Mouse (Mus musculus) myocyte (in vitro differentiated cells): ENCODE data around the gene Sertad3. TPM values are rescaled to one million over a fixed set of nuclear protein-coding genes. Genes with fewer than 3 reads are reported as not detected.
"Not testable (repeated sequence)": the region's sequence is repeated elsewhere in the genome, so short reads cannot be mapped to it uniquely, and the experiment has no call there.

ENCODE experiments used
- H3K27me3 ChIP-seq: one replicate; pipeline ENCODE4 v1.6.1; 2011; ENCODE audit not compliant: control insufficient read depth, insufficient read depth, insufficient read length
- H3K36me3 ChIP-seq: one replicate; pipeline ENCODE4 v1.6.1; 2011; ENCODE audit not compliant: control insufficient read depth, insufficient read depth
- H3K4me2 ChIP-seq: one replicate; pipeline ENCODE4 v1.6.1; 2011; ENCODE audit warnings: low read depth, control low read depth
- H3K4me3 ChIP-seq: one replicate; pipeline ENCODE4 v1.5.1; 2011; ENCODE audit warnings: mild to moderate bottlenecking, control low read depth, moderate library complexity
- H3K79me2 ChIP-seq: one replicate; pipeline ENCODE4 v1.6.1; 2011; ENCODE audit not compliant: control insufficient read depth, insufficient read depth
- H3ac ChIP-seq: one replicate; pipeline ENCODE4 v1.6.1; 2011; ENCODE audit not compliant: control insufficient read depth, insufficient read length
- CEBPB ChIP-seq: IDR thresholded peaks from 2 replicates; pipeline ENCODE4 v1.6.1; 2011; ENCODE audit warnings: mild to moderate bottlenecking, moderate library complexity; ENCODE audit not compliant: poor library complexity, insufficient read depth, severe bottlenecking
- E2F4 ChIP-seq: IDR thresholded peaks from one replicate; pipeline ENCODE4 v1.6.1; 2011; ENCODE audit warnings: mild to moderate bottlenecking, control low read depth, moderate library complexity; ENCODE audit not compliant: insufficient read depth
- MAX ChIP-seq: IDR thresholded peaks from one replicate; pipeline ENCODE4 v1.6.1; 2011; ENCODE audit warnings: low read depth, mild to moderate bottlenecking, control low read depth
- MYOD1 ChIP-seq, 3 experiments: IDR thresholded peaks; one replicate each; pipeline ENCODE4 v1.6.1; 2011; ENCODE audit warnings: control low read depth in 2 of 3, low read depth in 2 of 3, mild to moderate bottlenecking in 2 of 3, moderate library complexity in 1 of 3; ENCODE audit not compliant: insufficient read length in 2 of 3, control insufficient read depth in 1 of 3
- MYOG ChIP-seq, 3 experiments: IDR thresholded peaks; one replicate each; pipeline ENCODE4 v1.6.1; 2011; ENCODE audit warnings: control low read depth in 2 of 3, low read depth in 2 of 3, mild to moderate bottlenecking in 2 of 3; ENCODE audit not compliant: insufficient read length in 2 of 3, control insufficient read depth in 1 of 3, insufficient read depth in 1 of 3
- POLR2A ChIP-seq: IDR thresholded peaks from one replicate; pipeline ENCODE4 v1.6.1; 2011; ENCODE audit warnings: low read depth, mild to moderate bottlenecking, control low read depth, moderate library complexity; ENCODE audit not compliant: insufficient read length
- POLR2AphosphoS2 ChIP-seq: IDR thresholded peaks from one replicate; pipeline ENCODE4 v1.6.1; 2011; ENCODE audit warnings: low read depth, control low read depth; ENCODE audit not compliant: insufficient read length
- REST ChIP-seq: IDR thresholded peaks from one replicate; pipeline ENCODE4 v1.6.1; 2011; ENCODE audit warnings: mild to moderate bottlenecking, control low read depth, moderate library complexity; ENCODE audit not compliant: insufficient read depth, insufficient read length
- SRF ChIP-seq: IDR thresholded peaks from one replicate; pipeline ENCODE4 v1.6.1; 2011; ENCODE audit warnings: low read depth; ENCODE audit not compliant: control insufficient read depth, insufficient read length
- TCF12 ChIP-seq: IDR thresholded peaks from one replicate; pipeline ENCODE4 v1.6.1; 2011; ENCODE audit warnings: mild to moderate bottlenecking, control low read depth; ENCODE audit not compliant: poor library complexity, insufficient read depth, severe bottlenecking
- TCF3 ChIP-seq: IDR thresholded peaks from one replicate; pipeline ENCODE4 v1.6.1; 2011; ENCODE audit warnings: low read depth, control low read depth; ENCODE audit not compliant: insufficient read length
- USF1 ChIP-seq: IDR thresholded peaks from one replicate; pipeline ENCODE4 v1.6.1; 2011; ENCODE audit warnings: low read depth, mild to moderate bottlenecking, control low read depth, moderate library complexity
- polyA plus RNA-seq: library from polyadenylated mRNA; unstranded; fragments of >200 nt; fragmentation: generic; extraction: Trizol; gene quantifications from one replicate; pipeline ENCODE4 v1.2.1, GENCODE M21; 2012; ENCODE audit warnings: missing spikeins

The Sertad3 gene
- polyA plus RNA-seq, 1 experiment, result 15.5 TPM

DNA sequence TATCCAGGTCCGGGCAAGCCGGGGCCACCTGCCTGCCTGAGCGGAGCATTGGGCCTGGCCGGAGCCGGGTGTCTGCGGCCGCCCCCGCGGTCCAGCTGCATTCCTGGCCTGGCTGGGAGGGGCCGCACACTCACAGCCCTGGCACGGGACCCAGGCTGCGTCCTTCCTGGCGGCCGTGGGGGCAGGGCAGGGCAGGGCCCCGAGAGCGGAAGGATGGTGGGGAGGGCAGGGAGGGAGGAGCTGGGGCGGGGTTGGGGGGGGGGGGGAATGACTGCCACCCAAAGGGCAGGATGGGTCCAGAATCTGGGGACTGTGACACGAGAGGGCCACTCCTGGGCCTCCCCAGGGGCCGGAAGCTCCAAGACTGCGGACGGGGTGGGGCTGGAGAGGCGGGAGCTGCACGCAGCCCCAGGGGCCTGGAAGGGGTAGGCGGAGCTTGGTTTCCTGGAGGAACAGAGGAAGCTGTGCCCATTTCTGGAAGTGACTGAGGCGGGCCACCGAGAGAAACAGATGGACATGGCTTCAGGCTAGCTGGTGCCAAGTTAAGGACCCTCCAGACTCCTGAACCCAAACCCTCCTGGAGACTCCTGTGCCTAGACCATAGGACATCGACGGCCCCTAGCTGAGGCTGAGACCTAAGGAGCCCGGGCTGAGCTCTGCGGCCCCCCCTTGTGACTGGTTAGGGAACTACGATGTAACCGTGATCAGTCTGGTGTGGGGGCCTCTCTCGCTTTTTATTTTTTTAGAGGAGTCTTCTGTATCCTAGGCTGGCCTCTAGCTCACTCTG, 17.2 kb downstream of the Sertad3 start:
- Histone ChIP-seq H3ac (no peak overlapping the region), H3K4me3 (peak overlapping the region; percentile 18), H3K79me2 (peaks cover 24% of the 10 kb centered on the region), H3K4me2 (peak overlapping the region; percentile 99), H3K36me3 (no peaks in the 10 kb centered on the region), H3K27me3 (no peaks in the 10 kb centered on the region)
- TF ChIP-seq USF1 (no peak), MYOD1 (IDR thresholded peaks at IDR 0.05; ENCODE audit: control insufficient read depth in 1 of 3, insufficient read length in 2 of 3, low read depth in 2 of 3) (peak in 2 of 3 experiments; percentile 79 to 91), MYOG (IDR thresholded peaks at IDR 0.05; ENCODE audit: control insufficient read depth in 1 of 3, insufficient read depth in 1 of 3, insufficient read length in 2 of 3, low read depth in 2 of 3) (peak; percentile 7 to 94 (median 93)), CEBPB (no peak), TCF12 (no peak), REST (no peak), POLR2AphosphoS2 (peak; percentile 61), POLR2A (peak; percentile 43), SRF (peak; percentile 100), E2F4 (no peak), TCF3 (peak; percentile 38), MAX (no peak)

DNA sequence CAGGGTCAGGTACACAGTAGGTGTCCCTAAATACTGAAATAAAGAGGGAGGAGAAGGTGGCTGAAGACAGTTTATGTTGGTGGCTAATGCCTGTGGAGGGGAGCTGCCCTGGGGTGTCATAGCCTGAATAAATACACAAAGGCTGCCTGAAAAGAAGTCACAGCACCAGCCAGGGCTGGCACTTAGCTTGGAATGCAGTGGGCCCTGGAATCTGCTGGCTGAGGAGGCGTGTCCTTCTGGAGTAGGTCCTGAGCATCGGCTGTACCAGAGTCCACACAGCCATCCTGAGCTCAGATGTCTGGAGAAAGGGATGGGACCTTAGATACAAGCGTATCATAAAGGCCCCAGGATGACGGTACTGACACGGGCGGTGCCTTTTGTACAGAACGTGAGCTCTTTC, 18.3 kb downstream of the Sertad3 start:
- Histone ChIP-seq H3K27me3 (no peaks in the 10 kb centered on the region), H3K36me3 (no peaks in the 10 kb centered on the region), H3ac (no peak overlapping the region), H3K79me2 (peaks cover 24% of the 10 kb centered on the region), H3K4me3 (no peak overlapping the region), H3K4me2 (peak overlapping the region; percentile 64)
- TF ChIP-seq MYOD1 (IDR thresholded peaks at IDR 0.05; ENCODE audit: control insufficient read depth in 1 of 3, insufficient read length in 2 of 3, low read depth in 2 of 3) (no peak), REST (no peak), USF1 (no peak), TCF3 (no peak), E2F4 (no peak), SRF (no peak), MYOG (IDR thresholded peaks at IDR 0.05; ENCODE audit: control insufficient read depth in 1 of 3, insufficient read depth in 1 of 3, insufficient read length in 2 of 3, low read depth in 2 of 3) (no peak), POLR2A (no peak), TCF12 (no peak), CEBPB (no peak), POLR2AphosphoS2 (no peak), MAX (no peak)

DNA sequence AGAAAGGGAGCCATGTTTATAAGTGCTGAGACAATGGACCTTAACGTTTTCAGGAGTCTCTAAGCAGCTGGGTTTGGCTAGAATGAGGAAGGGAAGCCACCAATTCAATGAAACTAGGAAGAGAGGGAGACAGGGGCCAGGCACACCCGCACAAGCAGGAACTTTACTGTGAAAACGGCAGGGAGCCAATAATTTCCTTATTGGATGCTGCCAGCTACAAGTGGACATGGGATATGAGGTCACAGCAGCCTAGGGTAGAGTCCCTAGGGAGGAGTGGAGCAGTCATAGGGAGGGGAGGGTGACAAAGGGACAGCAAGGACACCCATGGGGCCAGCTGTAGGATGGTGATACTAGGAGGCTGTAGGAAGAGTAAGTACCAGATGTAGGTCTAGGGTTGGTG, 19.5 kb downstream of the Sertad3 start:
- Histone ChIP-seq H3K27me3 (no peaks in the 10 kb centered on the region), H3K36me3 (no peaks in the 10 kb centered on the region), H3K4me2 (no peak overlapping the region), H3ac (no peak overlapping the region), H3K79me2 (peaks cover 20% of the 10 kb centered on the region), H3K4me3 (no peak overlapping the region)
- TF ChIP-seq MYOD1 (IDR thresholded peaks at IDR 0.05; ENCODE audit: control insufficient read depth in 1 of 3, insufficient read length in 2 of 3, low read depth in 2 of 3) (no peak), POLR2AphosphoS2 (no peak), E2F4 (no peak), CEBPB (no peak), MAX (no peak), SRF (no peak), POLR2A (no peak), TCF12 (no peak), USF1 (no peak), REST (no peak), TCF3 (no peak), MYOG (IDR thresholded peaks at IDR 0.05; ENCODE audit: control insufficient read depth in 1 of 3, insufficient read depth in 1 of 3, insufficient read length in 2 of 3, low read depth in 2 of 3) (no peak)

DNA sequence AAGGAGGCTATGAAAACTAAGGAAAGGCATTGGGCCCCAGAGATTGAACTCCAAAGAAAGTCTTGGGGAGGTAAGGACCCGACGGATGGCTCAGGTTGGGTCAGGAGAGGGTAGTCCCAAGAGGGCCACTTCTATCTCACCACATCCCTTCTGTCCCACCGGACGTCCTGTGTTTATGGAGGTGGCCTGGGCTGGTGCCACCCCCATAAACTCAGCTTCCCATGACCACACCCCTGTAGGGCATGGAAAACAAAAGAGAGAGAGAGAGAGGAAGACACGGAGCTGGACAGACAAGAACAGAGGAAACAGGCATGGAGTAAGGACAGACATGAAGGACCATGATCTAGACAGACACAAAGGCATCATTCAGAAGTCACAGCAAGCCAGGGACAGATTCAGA, 19.9 kb downstream of the Sertad3 start:
- H3K4me3 ChIP-seq, result no peak overlapping the region
- no peaks in the 10 kb centered on the region for H3K36me3 ChIP-seq
- no peaks in the 10 kb centered on the region for H3K27me3 ChIP-seq
- peaks cover 15% of the 10 kb centered on the region for H3K79me2 ChIP-seq
- H3ac ChIP-seq, result no peak overlapping the region
- TF ChIP-seq TCF3 (no peak), SRF (no peak), E2F4 (no peak)
- no peak overlapping the region for H3K4me2 ChIP-seq

DNA sequence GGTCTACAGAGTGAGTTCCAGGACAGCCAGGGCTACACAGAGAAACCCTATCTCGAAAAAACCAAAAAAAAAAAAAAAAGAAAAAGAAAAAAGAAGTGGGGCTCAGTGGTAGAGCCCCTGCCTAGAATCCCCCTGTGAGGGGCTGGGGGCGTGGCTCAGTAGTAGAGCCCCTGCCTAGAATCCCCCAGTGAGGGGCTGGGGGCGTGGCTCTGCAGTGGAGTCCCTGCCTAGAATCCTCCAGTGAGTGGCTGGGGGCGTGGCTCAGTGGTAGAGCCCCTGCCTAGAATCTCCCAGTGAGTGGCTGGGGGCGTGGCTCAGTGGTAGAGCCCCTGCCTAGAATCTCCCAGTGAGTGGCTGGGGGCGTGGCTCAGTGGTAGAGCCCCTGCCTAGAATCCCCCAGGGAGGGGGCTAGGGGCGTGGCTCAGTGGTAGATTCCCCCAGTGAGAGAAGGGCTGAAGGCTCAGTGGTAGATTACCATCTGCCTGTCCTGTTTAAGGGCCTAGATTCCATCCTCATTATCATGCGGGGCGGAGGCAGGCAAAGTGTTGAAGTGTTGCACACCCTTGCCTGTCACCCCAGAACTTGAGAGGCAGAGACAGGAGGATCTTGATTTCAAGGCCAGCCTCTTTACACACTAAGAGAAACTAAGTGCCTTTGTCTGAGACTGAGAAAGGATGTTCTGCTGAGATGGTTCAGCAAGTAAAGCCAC, 21.2 kb downstream of the Sertad3 start:
- not testable (repeated sequence) for H3K4me3 ChIP-seq, H3K27me3 ChIP-seq, H3K36me3 ChIP-seq, H3ac ChIP-seq, H3K79me2 ChIP-seq, H3K4me2 ChIP-seq
